Mouse (Mus musculus): ENCODE results near the gene Ptpn1.

Ptpn1 gene

DNA sequence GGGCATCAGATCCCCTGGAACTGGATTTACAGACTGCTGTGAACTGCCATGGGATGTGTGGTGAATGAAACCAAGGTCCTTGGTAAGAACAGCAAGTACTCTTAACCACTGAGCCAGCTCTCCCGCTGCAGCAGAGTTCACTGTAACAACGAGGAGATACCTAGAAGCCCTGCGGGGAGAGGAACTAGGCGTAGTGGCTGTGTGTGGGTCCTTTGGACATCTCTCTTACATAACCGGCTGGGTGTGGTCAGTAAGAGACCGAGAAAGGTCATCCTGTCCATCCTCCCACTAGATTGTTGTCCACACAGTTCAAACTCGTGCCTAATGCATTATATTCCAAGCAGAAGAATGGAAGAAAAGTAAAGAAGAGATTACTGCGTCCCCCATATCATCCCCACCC lies 10.0 kb upstream of the Ptpn1 start:
- no peak for DNase-seq

- DNase-seq: no peak
Observed at GRCm38 (mm10) chr2:167924011-167924410, 7.8 kb upstream of the Ptpn1 start.

GRCm38 (mm10) chr2:167924803-167925604 lies 6.9 kb upstream of the Ptpn1 start:
- DNase-seq: peak; percentile 80

DNA sequence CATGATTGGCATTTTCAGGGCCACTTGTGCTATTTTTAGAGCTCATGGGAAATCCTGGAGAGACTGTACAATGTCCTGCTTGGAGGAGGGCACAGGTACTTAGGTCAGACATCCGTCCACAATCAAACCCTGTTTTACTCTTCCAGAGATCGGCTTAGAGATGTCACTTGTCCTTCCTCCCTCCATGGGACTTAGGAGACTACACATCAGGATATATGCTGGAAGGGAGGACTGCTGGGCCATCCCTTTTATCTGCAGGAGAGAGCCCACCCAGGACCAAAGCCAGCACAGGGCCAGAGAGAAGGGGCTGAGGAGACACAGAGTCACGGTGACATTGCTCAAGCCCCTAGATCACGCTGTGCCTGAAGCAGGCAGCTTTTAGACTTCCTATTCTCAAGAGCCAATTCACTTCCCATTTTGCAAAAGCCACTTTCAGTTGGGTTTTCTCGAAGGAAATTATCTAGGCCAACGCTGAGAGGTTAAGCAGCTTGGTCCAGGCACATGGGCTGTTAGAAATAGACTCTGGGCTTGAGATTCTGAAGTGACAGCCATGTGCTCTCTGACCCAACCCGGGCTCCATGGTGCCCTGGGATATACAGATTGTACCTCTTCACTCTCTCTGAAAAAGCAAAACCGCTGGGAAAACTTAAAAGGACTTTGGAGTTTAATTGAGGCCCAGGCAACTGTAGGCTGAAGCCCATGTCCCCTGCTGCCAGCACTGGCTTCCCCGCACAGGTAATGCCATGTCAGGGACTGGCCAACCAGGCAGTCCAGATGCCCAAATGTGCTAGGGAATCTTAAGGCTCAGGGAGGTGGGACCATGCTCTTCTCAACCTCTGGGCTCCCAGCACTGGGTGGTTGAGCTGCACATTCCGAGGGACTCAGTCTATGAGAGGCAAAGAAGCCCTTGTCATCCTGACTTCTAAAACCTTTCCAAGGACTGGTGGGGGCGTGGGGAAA lies 5.7 kb upstream of the Ptpn1 start:
- DNase-seq: no peak

DNA sequence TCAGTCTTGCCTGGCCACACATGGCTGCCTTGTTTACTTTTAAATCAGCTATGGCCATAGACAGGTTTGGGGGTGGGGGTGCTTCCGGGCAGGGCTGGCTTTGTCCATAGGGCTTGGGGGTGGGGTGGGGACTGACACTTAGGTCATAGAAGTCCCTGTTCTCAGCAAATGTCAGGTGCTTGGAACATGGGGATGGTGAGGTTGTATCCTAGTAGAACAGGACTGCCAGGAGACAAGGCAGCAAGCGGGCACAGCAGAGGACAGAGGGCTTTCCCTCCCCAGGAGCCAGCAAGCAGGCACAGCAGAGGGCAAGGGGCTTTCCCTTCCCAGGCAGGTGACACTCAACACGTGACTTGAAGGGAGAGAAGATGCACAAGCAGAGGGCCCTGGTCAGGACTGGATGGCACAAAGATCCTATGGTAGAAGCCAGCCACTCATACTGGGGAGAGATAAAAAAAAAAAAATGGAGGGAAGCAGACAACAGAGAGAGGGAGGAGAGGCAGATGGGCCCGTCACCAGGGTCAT lies 3.8 kb upstream of the Ptpn1 start:
- no peak for DNase-seq

GRCm38 (mm10) chr2:167928972-167929371 lies 2.9 kb upstream of the Ptpn1 start:
- DNase-seq: no peak

DNA sequence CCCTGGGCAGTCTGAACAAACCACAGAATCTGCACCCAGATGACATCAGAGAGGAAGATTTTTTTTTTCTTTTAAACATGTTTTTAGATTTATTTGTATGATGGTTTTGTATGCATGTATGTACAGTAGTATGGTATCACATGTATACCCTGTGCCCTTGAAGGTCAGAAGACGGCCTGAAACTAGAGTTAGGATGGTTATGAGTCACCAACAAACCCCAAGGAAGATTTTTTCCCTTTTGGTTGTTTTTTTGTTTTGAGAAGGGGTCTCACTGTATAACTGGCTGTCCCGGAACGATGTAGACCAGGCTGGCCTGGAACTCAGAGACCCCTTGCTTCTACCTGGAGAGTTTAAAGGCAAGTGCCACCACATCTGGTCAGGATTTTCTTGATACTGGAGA lies 882 bp upstream of the Ptpn1 start:
- no peak for DNase-seq

- DNase-seq: peak; percentile 23
Observed at GRCm38 (mm10) chr2:167932727-167933231, 922 bp downstream of the Ptpn1 start.

DNA sequence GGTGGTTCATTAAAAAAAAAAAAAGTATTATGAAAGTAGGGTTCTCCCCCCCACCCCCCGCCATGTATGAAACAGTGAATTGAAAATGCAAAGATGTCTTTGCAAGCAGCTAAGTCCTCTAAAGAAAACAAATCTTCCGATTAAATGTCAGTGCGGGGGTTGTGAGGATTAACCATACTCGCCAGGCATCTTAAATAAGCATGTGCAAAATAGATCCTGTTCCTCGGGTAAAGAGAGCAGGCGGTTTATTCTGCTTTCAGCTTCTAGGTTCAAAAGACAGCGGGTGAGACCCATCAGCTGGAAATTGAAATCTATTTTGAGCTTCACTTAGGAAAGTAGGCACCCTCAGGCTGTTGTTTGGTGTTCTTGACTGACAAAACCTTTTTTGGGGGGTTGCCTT lies 1.5 kb downstream of the Ptpn1 start:
- no peak for DNase-seq

- no peak for DNase-seq
Observed at GRCm38 (mm10) chr2:167935956-167936355, 4.1 kb downstream of the Ptpn1 start.

- no peak for DNase-seq
Observed at GRCm38 (mm10) chr2:167938786-167939185, 6.9 kb downstream of the Ptpn1 start.

DNA sequence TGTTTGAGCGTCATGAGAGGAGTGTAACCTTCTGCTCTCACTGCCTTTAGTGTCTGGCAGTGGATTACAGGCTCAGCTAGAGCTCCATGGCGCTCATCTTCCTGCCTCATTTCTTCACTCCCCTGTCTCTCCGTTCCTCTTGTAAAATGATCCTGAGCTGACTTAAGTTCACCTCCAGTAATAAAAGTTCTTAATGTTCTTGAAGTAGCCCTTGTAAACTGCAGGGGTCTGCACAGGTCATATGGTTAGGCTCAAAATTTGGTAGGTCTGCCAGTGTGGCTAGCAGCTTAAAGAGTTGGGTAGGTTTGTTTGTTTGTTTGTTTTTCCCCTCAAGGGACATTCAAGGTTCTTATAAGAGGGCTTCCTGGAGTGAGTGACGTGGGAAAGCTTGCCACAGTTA lies 7.3 kb downstream of the Ptpn1 start:
- DNase-seq: no peak

DNA sequence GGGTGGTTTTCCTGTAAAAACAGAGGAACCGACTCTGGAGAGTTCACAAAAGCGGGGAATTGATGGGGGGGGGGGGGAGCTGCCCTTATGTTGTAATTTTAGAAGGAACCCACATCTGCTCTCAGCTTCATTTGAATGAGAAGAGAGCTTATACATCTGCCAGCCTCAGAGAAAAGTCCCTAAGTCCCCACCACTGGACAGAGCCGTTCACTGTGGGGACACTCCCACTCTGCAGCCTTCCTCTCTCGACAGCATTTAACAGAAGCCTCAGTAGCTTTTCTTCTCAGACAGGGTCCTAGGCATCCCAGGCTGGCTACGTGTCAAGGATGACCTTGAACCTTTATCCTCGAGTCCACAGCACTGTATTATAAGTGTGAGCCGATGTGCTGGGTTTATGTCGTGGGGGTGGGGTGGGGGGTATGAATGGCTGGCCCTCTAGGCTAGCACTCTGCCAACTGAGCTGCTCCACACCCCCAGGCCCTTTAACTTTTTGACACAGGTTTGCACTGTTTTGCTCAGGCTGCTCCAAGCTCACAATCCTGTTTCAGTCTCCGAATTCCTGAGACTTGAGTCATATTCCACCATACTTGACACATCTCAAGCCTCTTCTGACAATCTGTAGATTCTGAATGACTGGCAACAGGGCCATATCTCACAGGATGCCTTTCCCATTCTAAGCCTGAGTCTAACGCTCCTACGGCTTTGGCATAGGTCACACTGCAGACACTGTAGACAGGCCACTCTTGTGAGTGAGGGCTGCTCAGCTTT lies 8.0 kb downstream of the Ptpn1 start:
- DNase-seq: no peak

GRCm38 (mm10) chr2:167940636-167941035 lies 8.8 kb downstream of the Ptpn1 start:
- DNase-seq: no peak

DNA sequence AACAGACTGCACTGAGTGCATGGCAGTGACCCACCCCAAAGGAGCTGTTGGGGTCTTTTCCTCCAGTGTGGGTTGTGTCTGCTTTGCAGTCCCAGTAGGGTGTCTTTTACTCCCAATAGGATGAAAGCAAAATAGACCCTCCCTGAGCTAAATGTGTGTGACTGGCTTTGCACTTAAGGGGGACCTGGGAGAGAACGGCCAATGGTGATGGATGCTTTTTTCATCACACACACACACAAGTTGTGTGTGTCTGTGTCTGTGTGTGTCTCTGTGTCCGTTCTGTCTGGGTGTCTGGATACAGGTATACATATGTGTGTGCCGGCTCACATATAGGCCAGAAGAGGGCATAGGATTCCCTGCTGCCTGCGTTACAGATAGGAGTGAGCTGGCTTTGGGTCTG lies 9.5 kb downstream of the Ptpn1 start:
- no peak for DNase-seq

GRCm38 (mm10) chr2:167941745-167942176 lies 9.9 kb downstream of the Ptpn1 start:
- no peak for DNase-seq

DNA sequence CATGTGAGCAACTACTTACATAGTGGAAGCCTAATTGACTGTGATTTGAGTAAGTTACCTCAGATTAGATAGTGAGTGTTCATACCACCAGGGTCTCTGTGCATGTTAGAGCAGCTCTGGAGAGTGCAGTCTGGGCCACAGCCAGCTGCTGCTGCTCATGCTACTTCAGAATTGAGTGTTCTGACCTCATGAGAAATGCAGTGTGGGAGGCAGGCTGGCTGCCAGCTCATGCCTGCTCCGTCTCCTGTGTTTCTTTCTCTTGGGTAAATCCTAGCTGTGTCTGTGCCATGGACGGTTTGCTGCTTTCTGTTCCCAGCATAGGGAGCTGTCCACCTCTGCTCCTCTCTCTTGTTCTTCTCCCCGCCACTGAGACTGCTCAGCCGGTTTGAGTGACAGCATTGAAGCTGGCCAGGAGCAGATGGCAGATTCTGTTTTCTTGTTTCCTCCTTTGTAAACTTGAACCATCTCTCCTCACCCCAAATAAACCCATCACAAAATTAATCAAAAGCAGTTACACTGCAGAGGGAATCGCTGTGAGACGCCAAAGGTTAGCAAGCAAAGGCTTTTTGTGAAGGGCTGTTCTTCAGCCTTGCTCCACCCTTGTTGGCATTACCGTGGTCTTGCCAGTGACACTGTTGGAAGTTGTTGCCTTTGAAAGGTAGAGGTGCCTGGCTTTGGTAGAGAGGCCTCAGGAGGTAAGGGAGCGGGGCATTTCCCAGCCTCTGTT lies 10.5 kb downstream of the Ptpn1 start:
- DNase-seq: peak; percentile 55

GRCm38 (mm10) chr2:167942926-167943633 lies 11.2 kb downstream of the Ptpn1 start:
- DNase-seq: no peak

DNA sequence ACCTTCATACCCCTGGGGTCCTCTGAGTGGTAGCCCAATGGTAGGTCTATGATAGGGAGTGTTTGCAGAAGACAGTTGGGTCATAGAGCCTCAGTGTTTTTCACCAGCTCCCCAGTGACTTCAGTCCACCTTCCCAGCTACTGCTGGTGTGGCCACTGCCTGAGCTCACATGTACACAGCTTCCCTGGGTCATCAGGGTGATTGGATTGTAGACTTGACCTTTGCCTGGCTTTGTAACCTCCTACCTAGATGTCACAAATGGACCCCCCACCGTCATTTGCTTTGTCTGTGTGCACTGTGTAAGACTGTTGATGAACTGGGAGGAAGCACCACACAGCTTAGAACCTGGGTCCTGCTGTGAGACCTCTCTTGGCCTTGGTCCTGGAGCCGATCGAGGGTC lies 12.3 kb downstream of the Ptpn1 start:
- no peak for DNase-seq

GRCm38 (mm10) chr2:167945451-167945850 lies 13.6 kb downstream of the Ptpn1 start:
- no peak for DNase-seq

DNA sequence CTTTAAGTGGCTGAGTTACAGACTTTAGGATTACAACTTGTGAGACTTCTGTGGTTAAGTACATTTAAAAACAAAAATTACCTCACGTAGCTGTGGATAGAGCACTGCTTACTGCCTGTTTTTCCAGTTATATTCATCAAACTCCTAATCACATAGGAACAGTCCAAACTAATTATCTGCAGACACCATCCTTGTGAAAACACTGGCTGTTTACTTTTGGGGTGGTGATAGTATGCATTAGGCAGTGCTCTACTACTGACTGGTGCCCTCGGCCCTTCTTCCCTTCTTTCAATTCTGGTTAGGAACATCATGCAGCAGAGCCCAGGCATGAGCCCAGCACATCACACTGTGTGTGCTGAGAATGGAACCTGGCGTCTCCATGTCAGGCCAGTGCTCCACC lies 15.4 kb downstream of the Ptpn1 start:
- DNase-seq: no peak
